Mouse (Mus musculus) olfactory bulb, adult 2 months (tissue): ENCODE data around the gene Spata46.

Experiments used
- CTCF ChIP-seq: fragments of 200-500 bp; IDR thresholded peaks from 2 replicates; pipeline ENCODE4 v1.5.1; 2012; ENCODE audit warnings: low read depth, mild to moderate bottlenecking, low read length, moderate library complexity; ENCODE audit not compliant: insufficient read depth
- POLR2A ChIP-seq: fragments of 200-500 bp; IDR thresholded peaks from 2 replicates; pipeline ENCODE4 v1.6.1; 2012; ENCODE audit warnings: mild to moderate bottlenecking, low read depth, low read length, moderate library complexity; ENCODE audit not compliant: insufficient read depth

DNA sequence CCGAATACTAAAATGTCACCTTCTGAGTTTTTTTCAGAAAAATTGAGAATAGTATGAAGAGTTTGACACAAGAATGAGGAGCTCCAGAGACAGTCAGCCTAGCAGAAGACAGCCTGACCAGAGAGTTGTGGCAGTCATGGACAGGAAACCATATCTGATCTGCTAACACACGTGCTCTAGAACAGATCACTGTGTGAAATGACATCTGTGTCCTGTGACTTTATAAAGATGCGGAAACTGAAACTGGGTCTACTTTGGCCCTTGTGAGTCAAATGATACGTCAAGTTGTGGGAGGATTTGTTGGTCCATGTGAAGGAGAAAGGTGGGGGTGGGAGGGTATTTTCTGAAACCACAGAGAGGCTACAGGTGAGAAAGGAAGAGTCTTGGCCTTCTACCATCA is 37.9 kb upstream of the Spata46 start:
- TF ChIP-seq POLR2A (no peak), CTCF (no peak)
